Mouse (Mus musculus) limb, embryonic 11.5 days (tissue): ENCODE data around the gene Amh. TPM values are rescaled to one million over a fixed set of nuclear protein-coding genes. Genes with fewer than 3 reads are reported as not detected.

Experiments used
- ATAC-seq: fragments of 200-750 bp; cut with Nextera tagmentation; 2 replicates; pipeline ENCODE4 v1.8.0; 2017; ENCODE audit warnings: low read depth; ENCODE audit not compliant: insufficient number of reproducible peaks, low FRiP score, low TSS enrichment
- DNase-seq: peaks from one replicate; pipeline ENCODE4 v3.0.0-alpha.2; 2015; ENCODE audit warnings: low spot score
- H3K27ac ChIP-seq: fragments of 300-500 bp; sonication (generic); replicated peaks from 2 replicates; pipeline ENCODE4 v1.5.1; 2014; ENCODE audit warnings: low read depth, mild to moderate bottlenecking, low read length
- H3K27me3 ChIP-seq: fragments of 300-500 bp; sonication (generic); 2 replicates; pipeline ENCODE4 v1.6.1; 2014; ENCODE audit warnings: mild to moderate bottlenecking, low read length, mixed read lengths; ENCODE audit not compliant: control insufficient read depth, insufficient read depth
- H3K36me3 ChIP-seq: fragments of 300-500 bp; sonication (generic); 2 replicates; pipeline ENCODE4 v1.6.1; 2014; ENCODE audit warnings: mild to moderate bottlenecking, low read length, moderate library complexity, mixed read lengths; ENCODE audit not compliant: control insufficient read depth, insufficient read depth
- H3K4me1 ChIP-seq: fragments of 300-500 bp; sonication (generic); 2 replicates; pipeline ENCODE4 v1.6.1; 2014; ENCODE audit warnings: low read length, mixed read lengths; ENCODE audit not compliant: control insufficient read depth, insufficient read depth
- H3K4me2 ChIP-seq: fragments of 300-500 bp; sonication (generic); 2 replicates; pipeline ENCODE4 v1.6.1; 2014; ENCODE audit warnings: low read depth, mild to moderate bottlenecking, moderate library complexity; ENCODE audit not compliant: severe bottlenecking
- H3K4me3 ChIP-seq: fragments of 300-500 bp; sonication (generic); 2 replicates; pipeline ENCODE4 v1.5.1; 2014; ENCODE audit warnings: low read depth, low read length
- H3K9ac ChIP-seq: fragments of 300-500 bp; sonication (generic); 2 replicates; pipeline ENCODE4 v1.6.1; 2014; ENCODE audit warnings: mild to moderate bottlenecking, low read length
- H3K9me3 ChIP-seq: fragments of 300-500 bp; sonication (generic); 2 replicates; pipeline ENCODE4 v1.6.1; 2016; ENCODE audit warnings: low read length; ENCODE audit not compliant: control insufficient read depth
- WGBS: fragments of 180-500 bp; shearing (Covaris S2); extraction: QIAGEN DNeasy Blood & Tissue Kit; methylation state at CpG from one replicate; pipeline ENCODE4 v1.1.7; 2014; 5-methylcytosine and 5-hydroxymethylcytosine counted together
- polyA plus RNA-seq: library from polyadenylated mRNA; unstranded; fragments of >200 nt; fragmentation: Nextera tagmentation; extraction: Ambion mirVana; gene quantifications from 2 replicates; pipeline ENCODE4 v1.2.1, GENCODE M21; 2014

The Amh gene
- polyA plus RNA-seq, result not detected in 2 replicates

- no peaks in the 10 kb centered on the region for H3K9me3 ChIP-seq
- ATAC-seq (no peak), DNase-seq (no peak)
- no peak within 1 kb of the TSS for H3K4me2 ChIP-seq
- peaks cover 39% of the 10 kb centered on the region for H3K36me3 ChIP-seq
- no peak within 1 kb of the TSS for H3K9ac ChIP-seq
- no peak within 1 kb of the TSS for H3K4me3 ChIP-seq
- H3K4me1 ChIP-seq, result peaks cover 30% of the 10 kb centered on the region
- H3K27ac ChIP-seq, result no peak within 1 kb of the TSS
- peaks cover 19% of the 10 kb centered on the region for H3K27me3 ChIP-seq
- WGBS, result 72% methylated on average over 6 of the region's 6 CpGs
Observed at GRCm38 (mm10) chr10:80804916-80805315, at the start of gene Amh. Gene Amh (plus strand): TSS chr10:80805243.

GRCm38 (mm10) chr10:80755291-80756015 is 49.6 kb upstream of the Amh start:
- DNase-seq (no peak), ATAC-seq (no peak)
- Histone ChIP-seq H3K27ac (peak overlapping the region; percentile 70; the same call in 1 of the 2 replicates), H3K9me3 (no peaks in the 10 kb centered on the region), H3K4me3 (peak overlapping the region; percentile 97), H3K4me1 (peaks cover 28% of the 10 kb centered on the region), H3K4me2 (peak overlapping the region; percentile 96), H3K36me3 (no peaks in the 10 kb centered on the region), H3K9ac (peak overlapping the region; percentile 98), H3K27me3 (no peaks in the 10 kb centered on the region)
- 1% methylated on average over 49 of the region's 75 CpGs for WGBS

GRCm38 (mm10) chr10:80756099-80756498 is 48.9 kb upstream of the Amh start:
- ATAC-seq (no peak), DNase-seq (no peak)
- Histone ChIP-seq H3K36me3 (no peaks in the 10 kb centered on the region), H3K4me1 (peaks cover 31% of the 10 kb centered on the region), H3K4me2 (peak overlapping the region; percentile 96), H3K27ac (no peak overlapping the region), H3K4me3 (peak overlapping the region; percentile 97), H3K9me3 (no peaks in the 10 kb centered on the region), H3K27me3 (no peaks in the 10 kb centered on the region), H3K9ac (peak overlapping the region; percentile 98)
- 40% methylated on average over 3 of the region's 3 CpGs for WGBS

- no peak for DNase-seq
- no peak for ATAC-seq
Observed at GRCm38 (mm10) chr10:80756509-80756908, 48.5 kb upstream of the Amh start.

GRCm38 (mm10) chr10:80756967-80757366 is 48.1 kb upstream of the Amh start:
- Histone ChIP-seq H3K27ac (no peak overlapping the region), H3K4me3 (no peak overlapping the region), H3K4me2 (peak overlapping the region; percentile 96), H3K9me3 (no peaks in the 10 kb centered on the region), H3K27me3 (no peaks in the 10 kb centered on the region), H3K9ac (peak overlapping the region; percentile 17; the same call in 1 of the 2 replicates), H3K36me3 (no peaks in the 10 kb centered on the region), H3K4me1 (peaks cover 28% of the 10 kb centered on the region)
- ATAC-seq (no peak), DNase-seq (no peak)
- WGBS, result 81% methylated on average over 4 of the region's 4 CpGs

More at GRCm38 (mm10) chr10:80756509-80756908, 48.5 kb upstream of the Amh start:
- no peak overlapping the region for H3K27ac ChIP-seq
- no peaks in the 10 kb centered on the region for H3K9me3 ChIP-seq
- peaks cover 31% of the 10 kb centered on the region for H3K4me1 ChIP-seq
- H3K9ac ChIP-seq, result peak overlapping the region; percentile 98; the same call in 1 of the 2 replicates
- no peaks in the 10 kb centered on the region for H3K36me3 ChIP-seq
- H3K4me3 ChIP-seq, result peak overlapping the region; percentile 97
- H3K27me3 ChIP-seq, result no peaks in the 10 kb centered on the region
- peak overlapping the region; percentile 96 for H3K4me2 ChIP-seq
- WGBS, result 74% methylated on average over 2 of the region's 2 CpGs

GRCm38 (mm10) chr10:80757717-80758116 is 47.3 kb upstream of the Amh start:
- peak; percentile 76 for DNase-seq
- Histone ChIP-seq H3K9ac (no peak overlapping the region), H3K27me3 (no peaks in the 10 kb centered on the region), H3K9me3 (no peaks in the 10 kb centered on the region), H3K4me2 (no peak overlapping the region), H3K27ac (no peak overlapping the region), H3K4me1 (peaks cover 22% of the 10 kb centered on the region), H3K4me3 (no peak overlapping the region), H3K36me3 (no peaks in the 10 kb centered on the region)
- 33% methylated on average over 5 of the region's 5 CpGs for WGBS
- ATAC-seq, result no peak

- Histone ChIP-seq H3K4me1 (peaks cover 22% of the 10 kb centered on the region), H3K27me3 (no peaks in the 10 kb centered on the region), H3K4me2 (no peak overlapping the region), H3K4me3 (no peak overlapping the region), H3K27ac (no peak overlapping the region), H3K36me3 (no peaks in the 10 kb centered on the region), H3K9ac (no peak overlapping the region), H3K9me3 (no peaks in the 10 kb centered on the region)
- WGBS, result 84% methylated on average over 7 of the region's 7 CpGs
- no peak for ATAC-seq
- DNase-seq, result no peak
Observed at GRCm38 (mm10) chr10:80758651-80759050, 46.4 kb upstream of the Amh start.

GRCm38 (mm10) chr10:80760596-80761524 is 44.2 kb upstream of the Amh start:
- 81% methylated on average over 4 of the region's 4 CpGs for WGBS
- DNase-seq, result no peak
- Histone ChIP-seq H3K36me3 (no peaks in the 10 kb centered on the region), H3K9me3 (no peaks in the 10 kb centered on the region), H3K27me3 (no peaks in the 10 kb centered on the region), H3K4me1 (peaks cover 21% of the 10 kb centered on the region), H3K4me3 (no peak overlapping the region), H3K4me2 (no peak overlapping the region), H3K27ac (no peak overlapping the region), H3K9ac (no peak overlapping the region)
- no peak for ATAC-seq
